Mouse (Mus musculus): ENCODE data around the gene Serpine2. TPM values are rescaled to one million over a fixed set of nuclear protein-coding genes. Genes with fewer than 3 reads are reported as not detected.

Gene Serpine2
- 1 to 10 TPM in 1 of 3 experiments, under 1 TPM in 1, not detected in 1; 0.61 to 7.7 TPM for polyA plus RNA-seq (2017; shearing (Covaris generic))

DNA sequence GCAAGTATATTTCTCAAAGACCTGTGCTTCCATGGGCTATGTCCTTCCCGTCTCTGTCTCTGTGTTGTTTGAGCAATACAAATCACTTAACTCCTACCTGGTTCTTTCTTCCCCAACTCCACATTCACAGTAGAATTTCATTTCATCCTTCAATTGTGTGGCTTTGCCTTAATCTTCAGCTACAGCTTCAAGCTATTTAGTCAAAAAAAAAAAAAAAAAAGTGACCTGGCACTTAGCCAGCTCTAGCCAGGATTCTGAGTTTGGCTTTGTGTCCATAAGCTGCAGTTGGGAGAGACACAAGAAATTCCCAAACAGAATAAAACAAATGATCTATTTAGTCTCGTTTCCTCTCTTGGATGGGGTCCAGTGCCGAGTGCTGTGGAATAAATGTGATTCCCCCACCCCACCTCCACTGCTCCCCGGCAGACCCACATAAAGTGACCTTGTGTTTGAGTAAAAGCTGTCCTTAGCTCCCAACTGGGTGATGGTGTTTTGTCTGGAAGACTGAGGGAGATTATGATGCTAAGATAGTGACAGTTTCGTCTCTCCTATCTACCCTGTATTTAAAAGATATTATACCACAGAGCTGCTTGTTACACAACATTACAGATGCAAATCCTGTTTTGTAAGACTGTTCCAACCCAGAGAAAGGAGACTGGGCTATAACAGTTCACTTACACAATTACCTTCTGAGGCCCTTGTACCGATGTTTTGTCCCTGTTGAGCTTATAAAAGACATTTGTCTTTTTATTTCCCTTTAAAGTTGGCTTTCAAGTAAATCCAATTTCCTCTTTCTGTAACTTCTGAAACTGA lies at the start of gene Serpine2:
Gene Serpine2 (minus strand): TSS at position 51 of the 813 bp plus-strand sequence.
- ATAC-seq: no peak

DNA sequence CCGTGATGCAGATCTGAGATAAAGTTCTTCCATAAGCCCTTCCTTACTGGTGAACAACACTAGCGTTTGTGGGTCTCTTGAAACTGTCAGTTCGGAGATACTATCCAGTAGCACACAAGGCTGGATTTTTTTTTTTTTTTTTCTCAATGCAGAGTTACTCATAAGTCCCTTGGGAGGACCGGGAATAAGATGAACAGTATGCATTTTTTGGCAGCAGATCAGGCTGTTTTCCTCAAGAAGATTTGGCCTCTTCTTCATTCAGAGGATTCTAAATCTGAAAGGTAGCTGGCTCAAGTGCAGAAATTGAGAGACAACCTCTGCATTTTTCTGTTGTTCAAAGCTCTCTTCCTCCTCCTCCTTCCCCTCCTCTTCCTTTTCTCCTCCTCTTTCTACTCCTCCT lies 46.8 kb upstream of the Serpine2 start:
- no peak for ATAC-seq

DNA sequence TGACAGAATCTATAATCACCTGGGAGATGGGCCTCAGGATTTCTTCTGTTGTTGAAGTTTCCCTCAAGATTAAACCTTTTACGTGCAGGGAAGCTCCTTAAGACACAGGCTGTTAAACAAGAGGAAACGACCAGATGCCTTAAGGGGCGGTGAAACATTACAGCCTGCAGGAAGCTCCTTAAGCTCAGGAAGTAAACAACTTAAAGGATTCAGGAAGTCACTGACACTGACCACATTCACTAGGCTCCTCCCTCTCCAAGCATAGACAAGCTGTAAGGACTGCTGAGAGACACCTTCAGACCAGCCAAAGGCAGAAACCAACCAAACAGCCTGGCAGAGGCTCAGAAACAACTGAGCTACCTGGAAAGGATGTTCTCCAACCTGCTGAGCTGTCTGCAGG lies 44.3 kb upstream of the Serpine2 start:
- no peak for ATAC-seq

DNA sequence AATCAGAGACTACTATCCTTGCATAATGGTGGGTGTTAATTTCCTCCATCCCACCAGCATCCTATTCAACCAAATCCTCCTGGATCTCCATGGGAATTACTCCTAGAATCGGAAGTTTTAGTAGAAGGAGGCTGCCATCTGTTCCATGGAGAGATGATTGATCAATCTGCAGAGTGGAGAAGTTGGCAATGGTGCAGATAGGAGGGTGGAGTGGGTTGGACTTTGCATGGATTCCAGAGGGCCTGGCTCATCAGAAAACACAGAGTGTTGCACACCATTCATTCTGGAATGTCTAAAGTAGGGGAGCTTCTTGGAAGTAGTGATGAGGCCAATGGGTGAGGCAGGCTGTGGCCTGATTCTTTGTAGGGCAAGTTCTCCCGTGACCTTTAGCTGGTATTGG lies 41.9 kb upstream of the Serpine2 start:
- no peak for ATAC-seq

DNA sequence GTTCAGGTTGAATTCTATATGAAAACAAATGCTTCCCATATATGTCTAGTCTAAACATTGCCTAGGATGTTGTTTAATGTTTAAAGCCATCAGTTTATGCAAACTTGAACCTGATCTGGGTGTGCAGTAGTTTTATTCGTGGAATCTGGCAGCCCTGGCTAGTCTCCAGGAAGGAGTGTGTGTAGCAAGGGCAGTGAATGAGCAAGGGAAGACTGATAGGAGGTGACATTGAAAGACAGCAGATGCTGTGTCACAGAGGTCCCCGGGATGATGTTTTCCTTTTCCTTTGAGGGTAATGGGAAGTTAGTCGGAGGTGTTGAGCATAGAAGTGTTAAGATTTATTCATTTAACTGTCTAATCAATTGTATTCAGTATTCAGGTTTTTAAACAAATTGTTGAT lies 21.7 kb upstream of the Serpine2 start:
- no peak for ATAC-seq

DNA sequence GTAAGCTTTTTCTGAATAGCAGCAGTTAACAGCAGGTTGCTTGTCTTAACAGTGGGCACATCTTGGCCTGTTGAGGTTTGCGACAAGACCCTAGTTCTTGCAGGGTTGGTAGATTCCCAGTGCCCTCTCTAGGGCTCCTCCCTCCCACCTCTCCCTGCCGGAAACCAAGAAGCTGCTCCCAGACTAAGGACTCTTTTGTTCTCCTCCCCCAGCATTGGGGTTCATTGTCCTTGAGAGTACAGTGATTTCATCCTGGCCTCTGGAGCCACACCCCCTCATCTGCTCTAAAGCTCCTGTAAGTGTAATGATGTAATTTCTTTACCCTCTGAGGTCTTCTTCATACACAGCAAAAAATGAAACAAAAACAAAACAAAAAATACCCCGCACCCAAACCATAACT lies 13.8 kb upstream of the Serpine2 start:
- no peak for ATAC-seq

DNA sequence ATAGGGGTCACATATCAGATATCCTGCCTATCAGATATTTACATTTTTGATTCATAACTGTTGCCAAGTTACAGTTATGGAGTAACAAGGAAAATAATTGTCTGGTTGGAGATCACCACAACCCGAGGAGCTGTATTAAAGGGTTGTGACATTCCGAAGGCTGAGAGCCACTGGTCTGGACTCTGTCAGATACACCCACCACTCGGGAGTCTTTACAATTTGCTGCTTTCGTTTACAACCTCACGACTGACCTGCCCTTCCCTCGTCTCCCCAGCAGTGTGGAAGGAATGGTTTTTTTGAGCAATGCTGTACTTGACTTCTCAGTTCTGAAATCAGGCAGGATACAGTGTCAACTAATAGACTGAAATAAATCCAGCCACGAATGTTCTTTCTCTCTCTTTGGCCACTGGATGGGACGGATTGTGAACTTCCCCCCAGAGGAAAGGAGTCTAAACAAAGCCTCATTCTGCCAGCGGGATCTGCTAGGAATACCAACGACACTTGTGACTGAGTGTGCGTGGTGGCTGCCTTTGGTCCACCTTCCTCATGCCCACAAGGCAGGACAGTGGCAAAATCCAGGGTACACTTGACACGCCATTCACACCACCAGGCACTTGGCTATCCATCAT lies 455 bp downstream of the Serpine2 start:
- no peak for ATAC-seq

DNA sequence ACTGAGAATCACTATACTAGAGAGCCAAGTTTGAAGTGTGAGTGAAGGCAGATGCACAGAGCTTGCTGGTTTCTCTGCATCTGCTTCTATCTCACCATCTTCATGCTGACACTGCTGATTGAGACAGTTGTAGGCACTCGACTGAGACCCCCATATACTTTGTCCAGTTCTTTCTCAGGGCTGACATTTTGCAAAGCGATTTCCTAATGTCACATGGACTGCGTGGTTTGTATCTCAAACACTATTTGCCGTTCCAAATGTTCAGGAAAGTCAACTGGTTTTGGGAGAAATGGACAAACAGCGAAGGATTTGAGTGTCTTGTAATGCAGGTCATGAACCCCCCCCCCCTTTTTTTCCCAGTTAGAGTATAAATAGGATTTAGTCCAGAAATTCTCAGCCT lies 1.0 kb downstream of the Serpine2 start:
- ATAC-seq: no peak

GRCm38 (mm10) chr1:79859026-79859425 lies 2.0 kb downstream of the Serpine2 start:
- no peak for ATAC-seq

DNA sequence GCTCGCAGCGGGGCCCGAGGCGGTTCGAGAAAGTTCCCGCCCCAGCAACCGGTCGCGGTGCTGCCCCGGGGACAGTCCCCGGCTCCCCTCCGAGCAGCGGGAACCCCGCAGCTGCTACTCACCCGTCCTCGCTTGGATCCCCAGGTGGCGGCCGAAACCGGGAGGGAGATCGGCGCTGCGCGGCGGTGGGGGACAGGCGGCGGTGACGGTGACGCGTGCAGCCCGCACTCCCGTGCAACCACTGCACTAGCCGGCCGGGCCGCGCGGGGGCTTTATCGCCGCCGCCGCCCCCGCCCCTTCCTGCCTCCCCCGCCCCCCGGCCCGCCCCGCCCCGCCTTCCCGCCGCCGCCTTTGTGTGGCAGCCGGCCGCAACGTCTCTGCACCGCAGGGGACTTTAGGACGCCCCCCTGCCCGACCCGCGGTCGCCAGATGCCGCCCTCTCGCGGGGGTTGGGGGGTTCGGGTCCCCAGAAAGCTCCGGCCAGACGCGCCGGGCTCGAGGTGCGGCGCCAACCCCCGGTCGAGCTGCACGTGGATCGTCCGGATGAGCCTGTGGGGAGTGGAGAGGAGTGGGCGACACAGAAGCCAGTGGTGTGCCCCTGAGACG lies 2.5 kb downstream of the Serpine2 start:
- ATAC-seq: peak; percentile 53

GRCm38 (mm10) chr1:79857681-79858388 lies 3.1 kb downstream of the Serpine2 start:
- ATAC-seq: no peak

GRCm38 (mm10) chr1:79856756-79857155 lies 4.2 kb downstream of the Serpine2 start:
- no peak for ATAC-seq

- ATAC-seq: no peak
Observed at GRCm38 (mm10) chr1:79853527-79853926, 7.5 kb downstream of the Serpine2 start.

- ATAC-seq: no peak
Observed at GRCm38 (mm10) chr1:79850341-79850740, 10.6 kb downstream of the Serpine2 start.

DNA sequence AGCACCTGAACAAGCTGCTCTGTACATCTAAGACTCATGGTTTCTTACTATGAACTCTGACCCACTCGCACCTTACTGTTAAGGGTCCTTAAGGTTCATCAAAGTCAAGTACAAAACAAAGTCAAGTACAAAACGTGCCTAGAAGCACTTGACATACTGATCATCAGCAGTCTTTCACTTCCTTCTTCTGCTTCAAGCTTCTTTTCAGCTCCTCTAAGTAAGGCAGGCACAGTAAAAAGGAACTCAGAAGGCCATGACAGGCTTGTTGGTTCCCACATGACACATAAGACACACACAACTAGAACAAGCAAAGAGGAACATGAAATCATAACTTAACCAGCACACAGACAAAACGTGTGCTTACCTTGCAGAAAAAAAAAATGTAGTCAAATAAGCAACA lies 12.3 kb downstream of the Serpine2 start:
- no peak for ATAC-seq

GRCm38 (mm10) chr1:79846891-79847290 lies 14.1 kb downstream of the Serpine2 start:
- no peak for ATAC-seq

DNA sequence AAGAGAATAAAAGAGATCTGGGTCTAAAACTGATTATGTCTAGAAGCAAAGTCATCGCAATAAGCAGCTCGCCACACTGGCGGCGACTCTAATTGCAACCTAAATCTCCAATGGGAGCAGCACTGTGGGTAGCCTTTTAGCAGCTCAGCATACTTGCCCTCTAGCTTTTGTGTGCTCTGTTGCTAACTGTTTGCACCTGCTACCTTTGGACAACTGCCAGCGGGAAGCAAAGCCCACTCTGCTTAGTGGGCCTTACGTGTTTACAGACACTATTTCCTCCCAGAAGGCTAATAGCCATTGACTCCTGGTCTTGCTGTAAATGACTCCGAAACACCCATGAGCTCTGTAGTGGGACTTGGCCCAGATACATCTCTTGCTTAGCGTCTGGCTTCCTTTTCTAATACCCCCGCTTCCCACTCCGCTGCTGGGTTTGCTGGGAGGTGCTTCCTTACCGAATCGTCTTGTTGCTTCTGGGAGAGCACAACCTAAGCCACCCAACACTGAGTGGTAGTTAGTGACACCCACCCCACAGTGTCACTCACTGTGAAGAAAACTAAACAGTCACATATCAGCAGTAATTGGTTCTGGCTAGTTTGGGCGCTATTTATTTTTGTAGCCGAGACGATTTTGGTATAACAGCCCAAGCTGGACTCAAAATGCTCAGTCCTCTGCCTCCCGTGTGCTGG lies 28.1 kb downstream of the Serpine2 start:
- no peak for ATAC-seq

GRCm38 (mm10) chr1:79823951-79824633 lies 36.9 kb downstream of the Serpine2 start:
- no peak for ATAC-seq

GRCm38 (mm10) chr1:79822806-79823525 lies 38.0 kb downstream of the Serpine2 start:
- ATAC-seq: no peak

GRCm38 (mm10) chr1:79819296-79819879 lies 41.6 kb downstream of the Serpine2 start:
- ATAC-seq: no peak

GRCm38 (mm10) chr1:79815446-79815845 lies 45.5 kb downstream of the Serpine2 start:
- no peak for ATAC-seq
